Mouse (Mus musculus) neutrophil, adult 83 days (primary cell): ENCODE measurements around the gene Ptrhd1. TPM values are rescaled to one million over a fixed set of nuclear protein-coding genes. Genes with fewer than 3 reads are reported as not detected.

Experiments used
- total RNA-seq, 2 experiments: library from RNA; stranded (reverse); gene quantifications; one replicate each; pipeline ENCODE4 v1.2.4; 2023

Ptrhd1 gene
- 1 to 10 TPM; 3.4 to 4.3 TPM for total RNA-seq

GRCm38 (mm10) chr12:4233572-4234508, at the start of gene Ptrhd1, which contains the start of gene Cenpo:
Ptrhd1 (plus strand) TSS chr12:4234027.
Cenpo (minus strand) TSS chr12:4234294.

Other genes with a start within 250 kb of the Ptrhd1 start
- gene Efr3b, start 195.1 kb upstream of the Ptrhd1 start, total RNA-seq = not detected
- 1 to 10 TPM; 2.3 TPM for gene Dnajc27, start 151.4 kb upstream of the Ptrhd1 start, total RNA-seq
- gene Adcy3, start 100.9 kb upstream of the Ptrhd1 start, total RNA-seq = 1 to 10 TPM; 1.7 to 2.0 TPM
- gene Cenpo, start 267 bp downstream of the Ptrhd1 start, total RNA-seq = 10 to 100 TPM; 19.9 to 23.0 TPM
- gene Ncoa1, start 243.2 kb downstream of the Ptrhd1 start, total RNA-seq = 10 to 100 TPM; 41.6 to 48.5 TPM